Mouse (Mus musculus): ENCODE results near the gene Ybey. TPM values are rescaled to one million over a fixed set of nuclear protein-coding genes. Genes with fewer than 3 reads are reported as not detected.

Ybey gene
- polyA plus RNA-seq (2015; fragmentation: Nextera tagmentation; extraction: Ambion mirVana) = 6.4 and 7.2 TPM in 2 replicates

GRCm38 (mm10) chr10:76468203-76469162 lies at the start of gene Ybey, which contains the start of gene Mcm3ap:
TSS of gene Ybey (minus strand) at chr10:76469114.
TSS of gene Mcm3ap (plus strand) at chr10:76468927.
- ATAC-seq (ENCODE audit: low read depth) = peak; percentile 96
- Histone ChIP-seq H3K36me3 (ENCODE audit: control insufficient read depth, insufficient read depth, low read length) (peaks cover 11% of the 10 kb centered on the region), H3K4me1 (replicated peaks; ENCODE audit: control insufficient read depth, insufficient read depth, low read length) (0 out of 2 replicates have a peak, but pooled peaks cover 6% of the 10 kb centered on the region), H3K4me2 (ENCODE audit: low read depth, low read length) (peak within 1 kb of the TSS; percentile 75), H3K27me3 (ENCODE audit: control insufficient read depth, insufficient read depth, low read depth, low read length) (no peaks in the 10 kb centered on the region), H3K4me3 (ENCODE audit: low read length) (peak within 1 kb of the TSS; percentile 74), H3K27ac (ENCODE audit: low read length) (peak within 1 kb of the TSS; percentile 86), H3K9ac (ENCODE audit: low read length) (peak within 1 kb of the TSS; percentile 95), H3K9me3 (ENCODE audit: control insufficient read depth, low read length) (no peaks in the 10 kb centered on the region)
- 1% methylated on average over 55 of the region's 55 CpGs for WGBS

- Histone ChIP-seq H3K9ac (ENCODE audit: low read length) (no peak overlapping the region), H3K9me3 (ENCODE audit: control insufficient read depth, low read length) (no peaks in the 10 kb centered on the region), H3K4me2 (ENCODE audit: low read depth, low read length) (no peak overlapping the region), H3K36me3 (ENCODE audit: control insufficient read depth, insufficient read depth, low read length) (peaks cover 18% of the 10 kb centered on the region), H3K27ac (ENCODE audit: low read length) (no peak overlapping the region), H3K4me1 (replicated peaks; ENCODE audit: control insufficient read depth, insufficient read depth, low read length) (no peaks in the 10 kb centered on the region), H3K4me3 (ENCODE audit: low read length) (no peak overlapping the region), H3K27me3 (ENCODE audit: control insufficient read depth, insufficient read depth, low read depth, low read length) (no peaks in the 10 kb centered on the region)
- WGBS = 41% methylated on average over 5 of the region's 5 CpGs
- peak; percentile 74; the same call in 1 of the 2 replicates for ATAC-seq (ENCODE audit: low read depth)
These were observed 44.2 kb upstream of the Ybey start for GRCm38 (mm10) chr10:76512965-76513583.

DNA sequence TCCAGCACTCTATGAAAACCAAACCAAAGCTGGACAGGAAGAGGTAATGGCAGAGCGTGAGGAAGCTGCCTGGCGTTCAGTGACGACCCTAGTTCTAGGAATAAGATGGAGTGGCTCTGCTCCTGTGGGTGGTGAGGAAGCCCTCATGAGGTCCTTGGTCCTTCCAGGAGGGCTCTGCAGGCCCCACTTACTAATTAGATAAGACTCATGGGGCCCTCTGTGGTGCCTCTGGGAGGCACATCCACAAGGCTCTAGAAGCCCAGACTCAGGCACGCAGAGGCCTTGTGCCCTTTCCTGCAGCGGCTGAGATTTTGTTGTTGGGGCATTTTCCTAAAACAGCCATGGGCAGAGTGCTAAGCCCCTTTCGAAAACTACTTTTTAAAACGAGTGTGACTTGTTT lies 37.0 kb upstream of the Ybey start:
- H3K27ac ChIP-seq (ENCODE audit: low read length) = no peak overlapping the region
- ATAC-seq (ENCODE audit: low read depth) = no peak
- 87% methylated on average over 7 of the region's 7 CpGs for whole genome bisulfite sequencing
- H3K4me2 ChIP-seq (ENCODE audit: low read depth, low read length) = no peak overlapping the region
- H3K4me3 ChIP-seq (ENCODE audit: low read length) = no peak overlapping the region
- H3K36me3 ChIP-seq (ENCODE audit: control insufficient read depth, insufficient read depth, low read length) = peaks cover 43% of the 10 kb centered on the region
- no peaks in the 10 kb centered on the region for H3K4me1 ChIP-seq (replicated peaks; ENCODE audit: control insufficient read depth, insufficient read depth, low read length)
- no peaks in the 10 kb centered on the region for H3K9me3 ChIP-seq (ENCODE audit: control insufficient read depth, low read length)
- H3K27me3 ChIP-seq (ENCODE audit: control insufficient read depth, insufficient read depth, low read depth, low read length) = no peaks in the 10 kb centered on the region
- no peak overlapping the region for H3K9ac ChIP-seq (ENCODE audit: low read length)

DNA sequence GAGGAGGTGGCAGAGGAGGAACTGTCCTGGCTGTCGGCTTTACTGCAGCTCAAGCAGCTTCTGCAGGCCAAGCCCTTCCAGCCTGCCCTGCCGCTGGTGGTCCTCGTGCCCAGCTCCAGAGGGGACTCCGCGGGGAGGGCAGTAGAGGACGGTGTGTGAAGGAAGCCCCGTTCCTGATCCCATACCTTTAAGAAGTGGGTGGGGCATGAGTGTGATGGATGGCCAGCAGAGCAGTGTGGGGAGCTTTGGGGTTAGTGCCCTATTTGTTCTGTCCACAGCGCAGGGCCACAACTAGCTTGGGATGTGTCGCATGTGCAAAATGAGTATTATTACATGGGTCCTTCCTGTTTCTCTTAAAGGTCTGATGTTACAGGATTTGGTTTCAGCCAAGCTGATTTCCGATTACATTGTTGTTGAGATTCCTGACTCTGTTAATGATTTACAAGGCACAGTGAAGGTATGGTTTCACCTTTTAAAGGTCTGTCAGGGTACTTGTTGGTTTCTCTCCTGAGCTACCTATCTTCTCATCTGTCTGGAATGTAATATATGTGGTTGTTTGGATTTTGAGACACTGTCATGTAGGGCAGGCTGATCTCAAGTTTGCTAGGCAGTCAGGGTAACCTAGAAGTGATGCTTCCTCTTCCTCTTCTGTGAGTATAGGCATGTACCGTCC lies 35.5 kb upstream of the Ybey start:
- no peaks in the 10 kb centered on the region for H3K27me3 ChIP-seq (ENCODE audit: control insufficient read depth, insufficient read depth, low read depth, low read length)
- ATAC-seq (ENCODE audit: low read depth) = no peak
- peaks cover 47% of the 10 kb centered on the region for H3K36me3 ChIP-seq (ENCODE audit: control insufficient read depth, insufficient read depth, low read length)
- no peak overlapping the region for H3K4me3 ChIP-seq (ENCODE audit: low read length)
- no peak overlapping the region for H3K27ac ChIP-seq (ENCODE audit: low read length)
- 66% methylated on average over 11 of the region's 11 CpGs for whole genome bisulfite sequencing
- H3K4me1 ChIP-seq (replicated peaks; ENCODE audit: control insufficient read depth, insufficient read depth, low read length) = no peaks in the 10 kb centered on the region
- no peak overlapping the region for H3K9ac ChIP-seq (ENCODE audit: low read length)
- H3K4me2 ChIP-seq (ENCODE audit: low read depth, low read length) = no peak overlapping the region
- no peaks in the 10 kb centered on the region for H3K9me3 ChIP-seq (ENCODE audit: control insufficient read depth, low read length)

- Histone ChIP-seq H3K27ac (ENCODE audit: low read length) (no peak overlapping the region), H3K9me3 (ENCODE audit: control insufficient read depth, low read length) (no peaks in the 10 kb centered on the region), H3K9ac (ENCODE audit: low read length) (no peak overlapping the region), H3K36me3 (ENCODE audit: control insufficient read depth, insufficient read depth, low read length) (peaks cover 44% of the 10 kb centered on the region), H3K27me3 (ENCODE audit: control insufficient read depth, insufficient read depth, low read depth, low read length) (no peaks in the 10 kb centered on the region), H3K4me1 (replicated peaks; ENCODE audit: control insufficient read depth, insufficient read depth, low read length) (no peaks in the 10 kb centered on the region), H3K4me2 (ENCODE audit: low read depth, low read length) (no peak overlapping the region), H3K4me3 (ENCODE audit: low read length) (no peak overlapping the region)
- WGBS = 93% methylated on average over 4 of the region's 4 CpGs
- ATAC-seq (ENCODE audit: low read depth) = no peak
These were observed 28.6 kb upstream of the Ybey start for GRCm38 (mm10) chr10:76497522-76497921.

- Histone ChIP-seq H3K4me2 (ENCODE audit: low read depth, low read length) (no peak overlapping the region), H3K4me3 (ENCODE audit: low read length) (no peak overlapping the region), H3K9ac (ENCODE audit: low read length) (no peak overlapping the region), H3K9me3 (ENCODE audit: control insufficient read depth, low read length) (no peaks in the 10 kb centered on the region), H3K27me3 (ENCODE audit: control insufficient read depth, insufficient read depth, low read depth, low read length) (no peaks in the 10 kb centered on the region), H3K36me3 (ENCODE audit: control insufficient read depth, insufficient read depth, low read length) (peaks cover 37% of the 10 kb centered on the region), H3K4me1 (replicated peaks; ENCODE audit: control insufficient read depth, insufficient read depth, low read length) (no peaks in the 10 kb centered on the region), H3K27ac (ENCODE audit: low read length) (no peak overlapping the region)
- no peak for ATAC-seq (ENCODE audit: low read depth)
- WGBS = 87% methylated on average over 7 of the region's 7 CpGs
These were observed 27.5 kb upstream of the Ybey start for GRCm38 (mm10) chr10:76496366-76496765.

- Histone ChIP-seq H3K9me3 (ENCODE audit: control insufficient read depth, low read length) (no peaks in the 10 kb centered on the region), H3K4me2 (ENCODE audit: low read depth, low read length) (no peak overlapping the region), H3K27ac (ENCODE audit: low read length) (no peak overlapping the region), H3K4me1 (replicated peaks; ENCODE audit: control insufficient read depth, insufficient read depth, low read length) (no peaks in the 10 kb centered on the region), H3K27me3 (ENCODE audit: control insufficient read depth, insufficient read depth, low read depth, low read length) (no peaks in the 10 kb centered on the region), H3K36me3 (ENCODE audit: control insufficient read depth, insufficient read depth, low read length) (peaks cover 36% of the 10 kb centered on the region), H3K4me3 (ENCODE audit: low read length) (no peak overlapping the region), H3K9ac (ENCODE audit: low read length) (no peak overlapping the region)
- WGBS = 82% methylated on average over 6 of the region's 6 CpGs
- ATAC-seq (ENCODE audit: low read depth) = no peak
These were observed 26.6 kb upstream of the Ybey start for GRCm38 (mm10) chr10:76495501-76495900.

DNA sequence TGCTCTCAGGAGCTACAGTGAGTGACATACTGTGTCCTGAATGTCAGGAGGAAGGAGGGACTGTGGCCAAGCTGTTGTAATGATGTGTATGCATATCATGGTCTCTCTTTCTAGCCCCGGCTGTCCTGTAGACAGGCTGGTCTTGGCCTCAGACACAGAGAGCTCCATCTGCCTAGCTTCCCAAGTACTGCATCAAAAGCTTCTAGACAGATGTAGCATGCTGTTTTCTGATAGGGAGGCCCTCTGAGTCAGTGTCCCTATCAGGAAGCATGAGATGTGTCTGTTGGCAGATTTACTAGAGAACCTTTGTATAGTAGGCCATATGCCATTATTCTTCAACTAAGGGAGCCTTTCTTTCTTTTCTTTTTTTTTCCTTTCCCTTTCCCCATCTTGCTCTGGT lies 24.6 kb upstream of the Ybey start:
- Histone ChIP-seq H3K4me3 (ENCODE audit: low read length) (no peak overlapping the region), H3K4me1 (replicated peaks; ENCODE audit: control insufficient read depth, insufficient read depth, low read length) (no peaks in the 10 kb centered on the region), H3K4me2 (ENCODE audit: low read depth, low read length) (no peak overlapping the region), H3K9ac (ENCODE audit: low read length) (no peak overlapping the region), H3K27ac (ENCODE audit: low read length) (no peak overlapping the region), H3K27me3 (ENCODE audit: control insufficient read depth, insufficient read depth, low read depth, low read length) (no peaks in the 10 kb centered on the region), H3K36me3 (ENCODE audit: control insufficient read depth, insufficient read depth, low read length) (peaks cover 40% of the 10 kb centered on the region), H3K9me3 (ENCODE audit: control insufficient read depth, low read length) (no peaks in the 10 kb centered on the region)
- WGBS = 73% methylated on average over 1 of the region's 1 CpGs
- ATAC-seq (ENCODE audit: low read depth) = no peak

GRCm38 (mm10) chr10:76489205-76489604 lies 20.3 kb upstream of the Ybey start:
- 74% methylated on average over 15 of the region's 15 CpGs for WGBS
- ATAC-seq (ENCODE audit: low read depth) = no peak

More at GRCm38 (mm10) chr10:76489205-76489604, 20.3 kb upstream of the Ybey start:
- Histone ChIP-seq H3K27me3 (ENCODE audit: control insufficient read depth, insufficient read depth, low read depth, low read length) (no peaks in the 10 kb centered on the region), H3K4me3 (ENCODE audit: low read length) (no peak overlapping the region), H3K9ac (ENCODE audit: low read length) (no peak overlapping the region), H3K27ac (ENCODE audit: low read length) (no peak overlapping the region), H3K9me3 (ENCODE audit: control insufficient read depth, low read length) (no peaks in the 10 kb centered on the region), H3K36me3 (ENCODE audit: control insufficient read depth, insufficient read depth, low read length) (peaks cover 47% of the 10 kb centered on the region), H3K4me1 (replicated peaks; ENCODE audit: control insufficient read depth, insufficient read depth, low read length) (no peaks in the 10 kb centered on the region), H3K4me2 (ENCODE audit: low read depth, low read length) (no peak overlapping the region)

Data from lung, embryonic 16.5 days (tissue).